Mouse (Mus musculus) liver, embryonic 12.5 days (tissue): ENCODE measurements at regions not wholly inside any gene's neighbourhood (a gene's known extent, or its start where the extent isn't known, plus 50 kb on each side); places are given as distances from the start of the nearest gene placed in this dataset.

Experiments used
- ATAC-seq: fragments of 200-750 bp; cut with Nextera tagmentation; 2 replicates; pipeline ENCODE4 v1.8.0; 2017; ENCODE audit warnings: moderate number of reproducible peaks, mild to moderate bottlenecking, moderate library complexity
- H3K27ac ChIP-seq: fragments of 300-500 bp; sonication (generic); 2 replicates; pipeline ENCODE4 v1.5.1; 2016; ENCODE audit warnings: mild to moderate bottlenecking
- H3K27me3 ChIP-seq: fragments of 300-500 bp; sonication (generic); replicated peaks from 2 replicates; pipeline ENCODE4 v1.6.1; 2016; ENCODE audit warnings: mild to moderate bottlenecking, moderate library complexity
- H3K36me3 ChIP-seq: fragments of 300-500 bp; sonication (generic); 2 replicates; pipeline ENCODE4 v1.6.1; 2016; ENCODE audit warnings: mild to moderate bottlenecking, moderate library complexity
- H3K4me1 ChIP-seq: fragments of 300-500 bp; sonication (generic); 2 replicates; pipeline ENCODE4 v1.6.1; 2016
- H3K4me2 ChIP-seq: fragments of 300-500 bp; sonication (generic); 2 replicates; pipeline ENCODE4 v1.6.1; 2016; ENCODE audit warnings: mild to moderate bottlenecking, moderate library complexity
- H3K4me3 ChIP-seq: fragments of 300-500 bp; sonication (generic); 2 replicates; pipeline ENCODE4 v1.5.1; 2016; ENCODE audit warnings: mild to moderate bottlenecking, moderate library complexity
- H3K9ac ChIP-seq: fragments of 300-500 bp; sonication (generic); 2 replicates; pipeline ENCODE4 v1.6.1; 2016; ENCODE audit warnings: mild to moderate bottlenecking, moderate library complexity
- H3K9me3 ChIP-seq: fragments of 300-500 bp; sonication (generic); replicated peaks from 2 replicates; pipeline ENCODE4 v1.6.1; 2016; ENCODE audit warnings: mild to moderate bottlenecking, moderate library complexity
- WGBS: fragments of 180-500 bp; shearing (Covaris S2); methylation state at CpG from one replicate; pipeline ENCODE4 v1.1.7; 2016; ENCODE audit not compliant: insufficient replicate concordance; 5-methylcytosine and 5-hydroxymethylcytosine counted together

GRCm38 (mm10) chr9:24956566-24956965 lies 132.7 kb upstream of the Gm10181 start:
- no peak overlapping the region for H3K9ac ChIP-seq
- no peak for ATAC-seq
- no peak overlapping the region for H3K27ac ChIP-seq
- no peak overlapping the region for H3K4me3 ChIP-seq
- H3K4me1 ChIP-seq = no peaks in the 10 kb centered on the region
- no peak overlapping the region for H3K4me2 ChIP-seq
- WGBS = 59% methylated on average over 7 of the region's 7 CpGs
- no peaks in the 10 kb centered on the region for H3K9me3 ChIP-seq
- H3K36me3 ChIP-seq = no peaks in the 10 kb centered on the region
- peaks cover 8% of the 10 kb centered on the region for H3K27me3 ChIP-seq

GRCm38 (mm10) chr9:24963290-24963689 lies 125.9 kb upstream of the Gm10181 start:
- no peak overlapping the region for H3K27ac ChIP-seq
- H3K27me3 ChIP-seq = no peaks in the 10 kb centered on the region
- no peak for ATAC-seq
- no peak overlapping the region for H3K4me3 ChIP-seq
- H3K9ac ChIP-seq = no peak overlapping the region
- no peaks in the 10 kb centered on the region for H3K36me3 ChIP-seq
- 54% methylated on average over 1 of the region's 1 CpGs for WGBS
- H3K9me3 ChIP-seq = no peaks in the 10 kb centered on the region
- no peaks in the 10 kb centered on the region for H3K4me1 ChIP-seq
- H3K4me2 ChIP-seq = no peak overlapping the region

DNA sequence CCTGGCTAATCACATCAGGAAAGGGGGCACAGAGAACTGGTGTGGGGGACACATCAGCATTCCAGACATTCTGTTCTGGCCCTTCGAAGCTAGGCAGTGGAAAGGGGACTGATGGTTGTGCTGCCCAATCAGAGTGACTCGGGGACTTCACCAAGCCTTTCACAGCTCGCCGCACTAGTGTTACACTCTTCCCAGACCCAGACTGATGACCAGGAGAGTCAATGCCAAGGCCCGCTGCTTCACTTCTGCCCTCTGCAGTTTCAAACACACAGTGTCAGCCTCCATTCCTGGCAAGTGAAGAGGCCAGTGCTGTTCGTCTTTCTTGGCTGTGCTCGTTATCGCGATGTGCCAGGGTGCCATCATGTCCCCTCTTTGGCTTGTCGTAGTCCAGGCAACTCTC lies 121.7 kb upstream of the Gm10181 start:
- 68% methylated on average over 10 of the region's 10 CpGs for WGBS
- ATAC-seq = no peak
- Histone ChIP-seq H3K27me3 (0 out of 2 replicates have a peak, but pooled peaks cover 2% of the 10 kb centered on the region), H3K4me1 (no peaks in the 10 kb centered on the region), H3K4me3 (no peak overlapping the region), H3K36me3 (no peaks in the 10 kb centered on the region), H3K4me2 (no peak overlapping the region), H3K9ac (no peak overlapping the region), H3K9me3 (no peaks in the 10 kb centered on the region), H3K27ac (no peak overlapping the region)

GRCm38 (mm10) chr9:24974021-24974741 lies 115.0 kb upstream of the Gm10181 start:
- ATAC-seq = no peak
- Histone ChIP-seq H3K4me3 (no peak overlapping the region), H3K9ac (no peak overlapping the region), H3K27ac (no peak overlapping the region), H3K36me3 (no peaks in the 10 kb centered on the region), H3K4me1 (no peaks in the 10 kb centered on the region; the same call in 1 of the 2 replicates), H3K9me3 (no peaks in the 10 kb centered on the region), H3K4me2 (no peak overlapping the region; the same call in 1 of the 2 replicates), H3K27me3 (peaks cover 13% of the 10 kb centered on the region; the same call in 1 of the 2 replicates)
- WGBS = 14% methylated on average over 19 of the region's 19 CpGs

DNA sequence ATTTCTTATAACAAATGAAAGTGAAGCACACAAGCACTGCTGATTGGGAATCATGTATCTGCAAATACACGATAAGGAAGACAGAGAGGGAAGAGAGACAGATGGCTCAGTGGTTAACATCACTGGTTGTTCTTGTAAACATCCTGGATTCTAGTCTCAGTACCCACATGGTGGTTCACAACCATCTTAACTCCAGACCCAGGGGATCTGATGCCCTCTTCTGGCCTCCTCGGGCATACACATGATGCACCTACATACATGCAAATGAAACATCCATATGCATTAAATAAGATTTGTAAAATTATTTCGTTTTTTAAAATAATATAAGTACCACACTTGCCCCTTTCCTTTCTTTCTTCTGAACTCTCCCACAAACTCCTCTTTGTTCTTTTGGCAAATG lies 106.4 kb upstream of the Gm10181 start:
- Histone ChIP-seq H3K36me3 (no peaks in the 10 kb centered on the region), H3K4me2 (no peak overlapping the region), H3K27me3 (no peaks in the 10 kb centered on the region), H3K9ac (no peak overlapping the region), H3K9me3 (no peaks in the 10 kb centered on the region), H3K27ac (no peak overlapping the region), H3K4me3 (no peak overlapping the region), H3K4me1 (no peaks in the 10 kb centered on the region)
- no peak for ATAC-seq
- 50% methylated on average over 3 of the region's 3 CpGs for WGBS

DNA sequence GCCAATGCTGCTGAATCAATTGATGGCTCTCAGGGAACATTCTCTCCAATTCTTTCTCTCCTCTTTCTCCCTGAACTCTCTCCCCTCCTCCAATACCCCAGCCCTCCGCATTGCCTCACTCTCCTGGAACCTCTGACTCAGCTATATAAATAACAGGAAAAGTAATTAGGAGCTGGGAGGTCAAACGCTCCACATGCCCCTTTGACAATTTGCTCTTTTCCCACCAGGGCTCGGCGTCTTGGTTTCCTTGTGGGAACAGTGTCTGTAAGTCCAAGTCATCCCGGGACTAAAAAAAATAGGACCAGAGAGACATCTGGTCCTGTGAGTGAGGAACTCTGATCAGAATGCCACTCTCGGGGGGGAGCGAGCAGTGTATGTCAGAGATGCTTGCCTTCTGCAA lies 94.7 kb upstream of the Gm10181 start:
- Histone ChIP-seq H3K36me3 (no peaks in the 10 kb centered on the region), H3K4me3 (no peak overlapping the region), H3K9ac (no peak overlapping the region), H3K9me3 (no peaks in the 10 kb centered on the region), H3K4me1 (no peaks in the 10 kb centered on the region), H3K27ac (no peak overlapping the region), H3K27me3 (no peaks in the 10 kb centered on the region), H3K4me2 (no peak overlapping the region)
- no peak for ATAC-seq
- 37% methylated on average over 7 of the region's 7 CpGs for WGBS

- peak; percentile 77 for ATAC-seq
Measured at GRCm38 (mm10) chr9:25021095-25021691, 68.0 kb upstream of the Gm10181 start.

DNA sequence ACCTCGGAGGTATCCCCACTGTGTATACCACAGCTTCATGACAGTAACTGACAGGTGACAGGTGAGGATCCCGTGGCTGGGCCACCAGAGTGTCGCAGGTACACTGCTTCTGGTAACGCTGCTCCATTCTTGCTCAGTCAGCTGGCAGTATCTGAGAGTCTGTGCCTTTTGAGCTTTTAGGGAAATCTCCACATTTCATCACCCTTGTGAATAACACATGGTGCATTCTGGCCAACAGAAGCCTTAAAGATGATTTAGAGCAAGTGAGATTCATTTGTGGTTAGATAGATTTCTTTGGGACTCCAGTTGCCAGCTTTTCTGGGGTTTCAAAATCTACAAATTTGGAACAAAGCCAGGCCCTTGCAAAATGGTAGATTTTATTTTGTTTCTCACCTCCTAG lies 66.8 kb upstream of the Gm10181 start:
- no peak for ATAC-seq

More at GRCm38 (mm10) chr9:25021095-25021691, 68.0 kb upstream of the Gm10181 start:
- 42% methylated on average over 4 of the region's 4 CpGs for WGBS
- H3K4me1 ChIP-seq = no peaks in the 10 kb centered on the region; the same call in 1 of the 2 replicates
- no peaks in the 10 kb centered on the region for H3K27me3 ChIP-seq
- no peaks in the 10 kb centered on the region for H3K36me3 ChIP-seq
- no peak overlapping the region for H3K27ac ChIP-seq
- no peaks in the 10 kb centered on the region for H3K9me3 ChIP-seq
- H3K9ac ChIP-seq = no peak overlapping the region
- H3K4me2 ChIP-seq = no peak overlapping the region
- H3K4me3 ChIP-seq = no peak overlapping the region

DNA sequence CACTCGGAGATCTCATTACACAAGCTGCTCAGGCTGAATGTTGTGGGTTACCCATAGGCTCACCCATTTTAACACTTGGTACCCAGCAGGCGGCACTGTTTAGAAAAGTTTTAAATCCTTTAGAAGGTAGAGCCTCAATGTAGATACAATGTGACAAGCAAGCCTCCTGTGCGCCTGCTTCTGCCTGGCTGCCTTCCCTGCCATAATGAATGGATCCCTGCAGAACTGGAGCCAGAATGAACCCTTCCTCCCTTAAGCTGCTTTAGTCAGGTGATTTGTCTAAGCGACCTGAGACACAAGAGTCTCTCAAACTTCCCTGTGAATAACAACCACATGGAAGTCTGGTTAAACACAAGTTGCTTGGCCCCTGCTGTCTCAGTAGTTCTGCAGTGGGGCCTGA lies 64.7 kb upstream of the Gm10181 start:
- ATAC-seq = no peak
- no peaks in the 10 kb centered on the region; the same call in 1 of the 2 replicates for H3K4me1 ChIP-seq
- WGBS = 50% methylated on average over 4 of the region's 4 CpGs
- no peak overlapping the region for H3K4me2 ChIP-seq
- no peak overlapping the region for H3K4me3 ChIP-seq
- no peak overlapping the region for H3K9ac ChIP-seq
- H3K27me3 ChIP-seq = no peaks in the 10 kb centered on the region
- no peaks in the 10 kb centered on the region for H3K36me3 ChIP-seq
- H3K9me3 ChIP-seq = no peaks in the 10 kb centered on the region
- no peak overlapping the region for H3K27ac ChIP-seq

More for the DNA sequence above, 66.8 kb upstream of the Gm10181 start:
- H3K9ac ChIP-seq = no peak overlapping the region
- no peaks in the 10 kb centered on the region for H3K27me3 ChIP-seq
- no peak overlapping the region for H3K4me2 ChIP-seq
- no peaks in the 10 kb centered on the region; the same call in 1 of the 2 replicates for H3K4me1 ChIP-seq
- 53% methylated on average over 4 of the region's 4 CpGs for WGBS
- no peaks in the 10 kb centered on the region for H3K36me3 ChIP-seq
- no peak overlapping the region for H3K27ac ChIP-seq
- H3K4me3 ChIP-seq = no peak overlapping the region
- H3K9me3 ChIP-seq = no peaks in the 10 kb centered on the region

DNA sequence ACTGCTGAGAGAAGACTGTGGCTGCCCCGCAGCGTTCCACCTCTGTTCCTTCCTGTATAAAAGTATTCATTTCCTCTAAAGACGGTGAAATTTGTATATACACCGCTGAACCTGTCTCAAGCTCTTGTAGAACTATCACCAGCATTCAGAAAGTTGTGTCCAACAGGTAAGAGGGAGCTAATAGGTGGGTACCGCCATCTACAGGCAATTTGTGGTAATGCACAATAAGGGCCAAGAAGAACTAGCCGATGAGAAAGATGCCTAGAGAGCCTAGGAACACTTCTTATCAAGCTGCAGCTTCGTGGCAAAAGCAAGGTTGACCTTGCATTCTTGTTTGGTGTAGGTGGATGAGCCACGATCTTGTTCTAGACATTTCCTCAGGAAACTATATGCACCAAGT lies 61.6 kb upstream of the Gm10181 start:
- H3K4me2 ChIP-seq = no peak overlapping the region
- no peaks in the 10 kb centered on the region for H3K36me3 ChIP-seq
- H3K4me3 ChIP-seq = no peak overlapping the region
- no peak overlapping the region for H3K27ac ChIP-seq
- no peak overlapping the region for H3K9ac ChIP-seq
- H3K4me1 ChIP-seq = no peaks in the 10 kb centered on the region
- no peaks in the 10 kb centered on the region for H3K27me3 ChIP-seq
- WGBS = 4% methylated on average over 8 of the region's 8 CpGs
- H3K9me3 ChIP-seq = no peaks in the 10 kb centered on the region
- ATAC-seq = no peak

- Histone ChIP-seq H3K4me3 (no peak overlapping the region), H3K9me3 (no peaks in the 10 kb centered on the region), H3K4me1 (no peaks in the 10 kb centered on the region), H3K27ac (no peak overlapping the region), H3K27me3 (no peaks in the 10 kb centered on the region), H3K4me2 (no peak overlapping the region), H3K9ac (no peak overlapping the region), H3K36me3 (no peaks in the 10 kb centered on the region)
- 58% methylated on average over 6 of the region's 6 CpGs for WGBS
- ATAC-seq = no peak
Measured at GRCm38 (mm10) chr9:25028305-25028704, 60.9 kb upstream of the Gm10181 start.

- 69% methylated on average over 6 of the region's 6 CpGs for WGBS
- H3K9me3 ChIP-seq = no peaks in the 10 kb centered on the region
- no peak overlapping the region for H3K9ac ChIP-seq
- no peak overlapping the region for H3K4me3 ChIP-seq
- no peak overlapping the region for H3K27ac ChIP-seq
- H3K4me2 ChIP-seq = no peak overlapping the region
- H3K4me1 ChIP-seq = no peaks in the 10 kb centered on the region
- no peak for ATAC-seq
- no peaks in the 10 kb centered on the region for H3K27me3 ChIP-seq
- no peaks in the 10 kb centered on the region for H3K36me3 ChIP-seq
Measured at GRCm38 (mm10) chr9:25031466-25031865, 57.8 kb upstream of the Gm10181 start.
